Mouse (Mus musculus): ENCODE measurements around the gene Fstl4. TPM values are rescaled to one million over a fixed set of nuclear protein-coding genes. Genes with fewer than 3 reads are reported as not detected.

Fstl4 gene
- polyA plus RNA-seq, 1 experiment from 2014 or later, result 2.6 TPM

DNA sequence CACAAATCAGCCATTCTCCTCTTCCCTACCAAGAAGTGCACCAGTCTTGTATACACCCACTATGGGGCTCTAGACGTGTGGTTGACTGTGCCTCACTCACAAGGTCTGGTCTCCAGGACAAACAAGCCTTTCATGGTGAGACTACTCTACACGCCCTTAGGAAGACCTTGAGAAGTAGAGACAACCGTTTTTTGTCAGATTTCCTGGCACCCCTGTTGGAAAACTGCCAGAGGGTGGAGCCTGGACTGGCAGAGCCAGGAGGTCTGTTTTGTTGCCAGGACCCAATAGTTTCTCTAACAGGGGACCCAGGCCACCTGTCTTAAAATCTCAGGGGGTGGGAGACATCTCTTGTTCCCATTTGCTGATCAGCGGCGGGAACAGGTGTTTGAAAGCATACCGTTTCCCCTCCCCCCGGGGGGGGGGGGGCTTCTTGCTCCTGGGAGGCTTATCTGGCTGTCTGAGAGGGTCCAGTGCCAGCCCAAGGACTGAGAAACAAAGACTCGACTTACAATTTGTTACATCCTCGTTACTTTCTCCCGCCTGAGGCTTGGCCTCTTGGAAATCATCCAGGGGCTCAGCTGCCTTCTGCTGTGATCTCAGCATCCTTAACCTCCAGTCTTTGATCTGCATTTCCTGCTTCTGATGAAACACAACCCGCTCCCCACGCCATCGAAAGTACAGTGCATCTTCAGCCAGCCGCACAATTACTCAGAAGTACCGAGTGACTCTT is 155.0 kb downstream of the Fstl4 start:
- 25% methylated on average over 15 of the region's 15 CpGs for WGBS
- ATAC-seq (ENCODE audit: insufficient read depth, low FRiP score, low read depth), result no peak
- no peak overlapping the region for H3K27ac ChIP-seq

DNA sequence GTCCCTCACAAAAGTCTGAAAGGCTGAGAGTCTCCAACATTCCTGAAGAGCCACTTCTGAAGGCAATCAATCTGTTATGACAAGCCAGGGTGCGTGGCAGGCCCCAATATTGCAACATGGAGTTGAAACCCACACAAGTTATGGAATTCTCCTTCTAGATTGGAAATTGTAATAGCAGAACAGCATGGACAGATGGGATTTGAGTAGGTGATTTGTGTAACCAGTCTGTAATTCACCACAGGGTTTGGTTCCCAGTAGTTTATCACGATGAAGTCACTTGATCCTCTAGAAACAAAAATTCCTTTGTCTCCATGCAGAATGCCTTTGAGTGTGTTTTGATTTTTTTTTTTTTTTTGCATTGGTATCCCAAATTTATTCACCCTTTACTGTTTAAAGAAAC is 159.8 kb downstream of the Fstl4 start:
- Histone ChIP-seq H3K27me3 (replicated peaks) (no peaks in the 10 kb centered on the region), H3K9me3 (no peaks in the 10 kb centered on the region), H3K27ac (no peak overlapping the region), H3K4me2 (no peak overlapping the region), H3K4me1 (peaks cover 6% of the 10 kb centered on the region; the same call in 1 of the 2 replicates), H3K4me3 (replicated peaks) (no peak overlapping the region), H3K36me3 (no peaks in the 10 kb centered on the region), H3K9ac (no peak overlapping the region)
- no peak for ATAC-seq (ENCODE audit: insufficient read depth, low FRiP score, low read depth)
- 60% methylated on average over 2 of the region's 2 CpGs for WGBS

More for the DNA sequence above, 155.0 kb downstream of the Fstl4 start:
- Histone ChIP-seq H3K4me2 (no peak overlapping the region), H3K9me3 (no peaks in the 10 kb centered on the region), H3K4me1 (peaks cover 6% of the 10 kb centered on the region; the same call in 1 of the 2 replicates), H3K27me3 (replicated peaks) (no peaks in the 10 kb centered on the region), H3K4me3 (replicated peaks) (no peak overlapping the region), H3K36me3 (no peaks in the 10 kb centered on the region), H3K9ac (no peak overlapping the region)

DNA sequence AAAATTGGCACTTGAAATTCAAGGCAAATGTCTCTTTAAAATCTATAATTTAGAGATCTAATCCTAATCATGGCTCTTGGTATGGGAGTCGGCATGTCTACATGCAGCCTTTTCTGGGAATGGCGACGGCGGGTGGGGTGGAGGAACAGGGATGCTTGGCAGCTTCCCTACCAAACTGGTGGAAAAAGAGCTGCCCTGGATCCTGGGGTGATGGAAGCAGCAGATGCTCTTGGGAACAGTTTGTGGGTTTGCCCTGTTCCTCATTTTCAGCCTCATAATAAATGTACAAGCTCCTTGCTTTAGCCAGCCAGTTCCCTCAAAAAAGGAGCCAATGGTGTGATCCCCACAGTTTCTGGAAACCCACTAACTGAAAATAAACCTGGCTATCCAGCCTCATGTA is 163.9 kb downstream of the Fstl4 start:
- ATAC-seq (ENCODE audit: insufficient read depth, low FRiP score, low read depth), result no peak
- Histone ChIP-seq H3K4me3 (replicated peaks) (no peak overlapping the region), H3K27ac (no peak overlapping the region), H3K4me2 (no peak overlapping the region), H3K36me3 (no peaks in the 10 kb centered on the region), H3K9me3 (no peaks in the 10 kb centered on the region), H3K4me1 (no peaks in the 10 kb centered on the region), H3K9ac (no peak overlapping the region), H3K27me3 (replicated peaks) (no peaks in the 10 kb centered on the region)
- WGBS, result 87% methylated on average over 4 of the region's 4 CpGs

DNA sequence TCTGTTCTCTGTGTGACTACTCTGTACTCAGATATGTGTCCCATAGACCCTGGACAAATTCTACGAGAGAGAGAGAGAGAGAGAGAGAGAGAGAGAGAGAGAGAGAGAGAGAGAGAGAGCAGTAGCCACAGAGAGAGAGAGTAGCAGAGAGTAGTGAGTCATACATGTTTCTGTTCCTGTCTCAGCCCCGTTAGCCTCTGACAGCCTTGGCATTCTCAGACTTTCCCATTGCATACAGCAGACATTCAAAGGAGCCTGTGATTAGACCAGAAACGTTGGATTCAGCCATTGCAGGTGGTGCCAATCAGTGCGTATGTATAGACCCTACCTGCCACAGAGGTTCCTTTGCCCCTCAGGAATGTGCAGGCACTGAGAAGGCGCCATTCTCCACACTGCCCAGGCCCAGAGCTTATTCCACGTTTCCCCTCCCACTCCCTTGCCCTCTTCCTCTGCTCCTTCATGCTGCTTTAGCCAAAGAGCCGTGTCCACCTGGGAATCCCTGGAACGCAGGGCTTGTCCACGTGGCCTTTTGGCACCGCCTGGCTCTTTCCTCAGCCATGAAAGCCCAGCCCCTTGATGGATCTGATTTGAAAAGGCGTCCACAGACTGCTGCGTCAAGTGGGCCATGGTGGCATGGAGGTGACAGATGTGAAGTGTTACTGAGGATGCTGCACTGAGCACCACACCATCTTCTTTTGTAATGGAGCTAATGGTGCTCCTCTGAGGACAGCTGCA is 175.1 kb downstream of the Fstl4 start:
- 59% methylated on average over 12 of the region's 12 CpGs for whole genome bisulfite sequencing
- ATAC-seq (ENCODE audit: insufficient read depth, low FRiP score, low read depth), result no peak
- Histone ChIP-seq H3K4me3 (replicated peaks) (no peak overlapping the region), H3K36me3 (no peaks in the 10 kb centered on the region), H3K4me2 (no peak overlapping the region), H3K4me1 (no peaks in the 10 kb centered on the region), H3K9me3 (no peaks in the 10 kb centered on the region), H3K9ac (no peak overlapping the region), H3K27ac (no peak overlapping the region), H3K27me3 (replicated peaks) (no peaks in the 10 kb centered on the region)

DNA sequence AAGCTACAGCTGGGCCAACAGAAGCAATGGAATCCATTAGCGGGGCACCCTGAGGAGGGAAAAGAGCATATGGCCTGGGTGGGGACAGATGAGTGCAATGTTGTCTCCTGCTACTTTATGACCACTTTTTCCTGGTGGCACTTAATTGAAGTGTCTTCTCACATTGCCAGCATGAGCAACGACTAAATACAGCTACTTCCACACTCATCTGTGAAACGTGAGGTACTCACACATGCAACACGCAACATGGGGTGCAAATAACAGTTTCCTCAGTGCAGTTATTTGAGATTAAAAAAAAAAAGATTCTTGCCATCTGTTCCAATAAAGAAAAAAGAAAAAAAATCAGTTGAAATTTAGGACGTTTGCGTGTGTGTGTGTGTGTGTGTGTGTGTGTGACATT is 178.5 kb downstream of the Fstl4 start:
- Histone ChIP-seq H3K27me3 (replicated peaks) (no peaks in the 10 kb centered on the region), H3K4me3 (replicated peaks) (no peak overlapping the region), H3K36me3 (no peaks in the 10 kb centered on the region), H3K27ac (no peak overlapping the region), H3K9ac (no peak overlapping the region), H3K9me3 (no peaks in the 10 kb centered on the region), H3K4me1 (no peaks in the 10 kb centered on the region), H3K4me2 (no peak overlapping the region)
- ATAC-seq (ENCODE audit: insufficient read depth, low FRiP score, low read depth), result no peak
- 79% methylated on average over 6 of the region's 6 CpGs for WGBS

DNA sequence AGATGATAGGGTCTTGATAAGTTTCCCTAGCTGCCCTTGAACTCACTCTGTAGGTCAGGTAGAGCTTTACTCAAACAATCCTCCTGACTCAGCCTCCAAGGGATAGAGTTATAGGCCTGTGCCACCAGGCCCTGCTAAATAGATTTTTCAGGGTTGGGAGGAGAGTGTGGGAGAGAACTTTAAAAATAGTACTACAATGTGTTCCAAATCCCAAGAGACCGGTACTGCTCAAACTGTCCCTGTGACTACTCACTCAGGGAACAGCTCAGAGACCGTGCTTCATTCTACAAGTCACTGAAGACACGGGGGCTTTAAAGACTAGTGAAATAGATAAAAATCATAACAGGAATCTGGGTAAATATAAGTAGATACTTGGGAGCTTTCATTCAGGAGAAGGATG is 190.6 kb downstream of the Fstl4 start:
- H3K9ac ChIP-seq, result no peak overlapping the region
- ATAC-seq (ENCODE audit: insufficient read depth, low FRiP score, low read depth), result no peak
- WGBS, result 87% methylated on average over 3 of the region's 3 CpGs

DNA sequence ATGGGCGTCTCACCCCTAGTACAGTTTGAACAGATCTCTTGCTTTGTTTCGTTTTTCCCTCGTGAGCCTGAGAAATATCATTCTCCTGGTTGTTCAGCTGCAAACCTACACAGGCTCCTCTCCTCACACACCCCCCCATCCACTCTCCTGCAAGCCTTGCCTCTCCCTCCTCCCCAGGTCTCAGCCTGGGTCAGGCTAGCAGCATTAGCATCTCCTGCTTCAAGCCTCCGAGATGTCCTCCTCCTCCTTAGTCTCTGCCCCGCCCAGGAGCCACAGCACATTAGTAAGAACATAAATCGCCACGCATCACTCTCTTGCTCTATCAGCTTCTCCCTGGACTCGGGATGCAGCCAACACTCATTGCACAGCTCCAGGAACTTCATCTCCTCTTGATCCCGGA is 204.4 kb downstream of the Fstl4 start:
- no peaks in the 10 kb centered on the region for H3K9me3 ChIP-seq
- H3K36me3 ChIP-seq, result no peaks in the 10 kb centered on the region
- no peak overlapping the region for H3K4me2 ChIP-seq
- WGBS, result 70% methylated on average over 9 of the region's 9 CpGs
- H3K4me3 ChIP-seq (replicated peaks), result no peak overlapping the region
- no peaks in the 10 kb centered on the region for H3K4me1 ChIP-seq
- no peak for ATAC-seq (ENCODE audit: insufficient read depth, low FRiP score, low read depth)
- H3K27ac ChIP-seq, result no peak overlapping the region
- H3K27me3 ChIP-seq (replicated peaks), result no peaks in the 10 kb centered on the region
- H3K9ac ChIP-seq, result no peak overlapping the region

More for the DNA sequence above, 190.6 kb downstream of the Fstl4 start:
- Histone ChIP-seq H3K9me3 (no peaks in the 10 kb centered on the region), H3K27ac (no peak overlapping the region), H3K4me1 (no peaks in the 10 kb centered on the region), H3K4me3 (replicated peaks) (no peak overlapping the region), H3K4me2 (no peak overlapping the region), H3K36me3 (no peaks in the 10 kb centered on the region), H3K27me3 (replicated peaks) (no peaks in the 10 kb centered on the region)

DNA sequence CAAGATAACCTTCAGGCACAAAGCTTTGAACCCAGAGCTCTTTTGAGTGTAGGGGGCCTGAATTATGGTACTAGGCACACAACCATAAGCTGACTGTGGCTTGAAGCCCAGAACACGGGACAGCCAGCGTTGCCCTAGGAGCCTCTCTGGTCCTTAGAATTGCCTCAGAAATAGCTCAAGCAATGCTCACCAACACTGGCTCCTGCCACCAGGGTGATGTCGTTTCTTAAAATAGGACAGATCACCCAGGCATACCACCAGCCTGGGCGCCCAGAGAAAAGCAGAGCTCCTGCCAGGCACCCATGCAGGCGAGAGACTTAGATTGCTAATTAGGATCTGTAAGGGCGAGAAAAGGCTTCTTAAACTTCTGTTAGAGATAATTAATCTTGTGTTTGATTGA is 206.0 kb downstream of the Fstl4 start:
- no peak overlapping the region for H3K4me3 ChIP-seq (replicated peaks)
- H3K4me2 ChIP-seq, result no peak overlapping the region
- no peak overlapping the region for H3K27ac ChIP-seq
- no peaks in the 10 kb centered on the region for H3K27me3 ChIP-seq (replicated peaks)
- H3K9me3 ChIP-seq, result no peaks in the 10 kb centered on the region
- no peak overlapping the region for H3K9ac ChIP-seq
- no peak for ATAC-seq (ENCODE audit: insufficient read depth, low FRiP score, low read depth)
- no peaks in the 10 kb centered on the region for H3K4me1 ChIP-seq
- no peaks in the 10 kb centered on the region for H3K36me3 ChIP-seq
- 76% methylated on average over 6 of the region's 6 CpGs for WGBS

DNA sequence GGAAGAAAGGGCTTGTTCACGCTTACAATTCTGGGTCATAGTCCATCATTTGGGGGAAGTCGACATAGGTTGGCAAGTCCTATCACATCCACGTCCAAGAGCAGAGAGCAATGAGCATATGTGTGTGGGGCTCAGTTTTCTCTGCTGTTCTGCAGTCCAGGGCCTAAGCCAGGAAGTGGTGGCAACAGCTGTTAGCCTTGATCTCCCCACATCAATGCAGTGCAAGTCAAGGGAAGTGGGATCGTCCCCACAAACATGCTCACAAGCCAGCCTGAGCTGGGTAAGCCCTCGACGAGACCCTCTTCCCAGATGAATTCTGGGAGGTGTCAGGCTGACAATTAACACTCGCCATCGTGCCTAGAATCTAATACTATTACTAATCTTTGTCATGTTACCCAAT is 222.6 kb downstream of the Fstl4 start:
- Histone ChIP-seq H3K36me3 (no peaks in the 10 kb centered on the region), H3K4me1 (no peaks in the 10 kb centered on the region), H3K4me2 (no peak overlapping the region), H3K27me3 (replicated peaks) (no peaks in the 10 kb centered on the region), H3K27ac (no peak overlapping the region), H3K9me3 (no peaks in the 10 kb centered on the region), H3K4me3 (replicated peaks) (no peak overlapping the region), H3K9ac (no peak overlapping the region)
- 79% methylated on average over 8 of the region's 8 CpGs for WGBS
- ATAC-seq (ENCODE audit: insufficient read depth, low FRiP score, low read depth), result no peak

DNA sequence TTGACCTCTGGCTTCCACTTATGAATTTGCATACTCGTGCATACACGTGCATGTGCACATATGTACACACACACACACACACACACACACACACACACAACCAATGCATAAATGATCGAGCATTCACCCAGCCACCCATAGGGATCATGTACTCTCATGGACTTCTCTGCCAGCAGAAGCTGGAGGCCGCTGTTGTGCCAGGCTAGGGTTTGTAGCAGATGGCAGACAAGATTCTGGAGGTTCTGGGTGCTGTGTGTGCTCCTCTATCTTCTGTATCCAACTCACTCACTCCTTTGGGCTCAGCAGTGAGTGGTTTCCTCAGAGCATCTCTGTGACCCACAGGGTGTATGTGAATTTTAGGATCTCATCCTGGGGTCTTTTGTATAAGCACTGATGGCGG is 230.3 kb downstream of the Fstl4 start:
- Histone ChIP-seq H3K9me3 (no peaks in the 10 kb centered on the region), H3K27me3 (replicated peaks) (no peaks in the 10 kb centered on the region), H3K36me3 (no peaks in the 10 kb centered on the region), H3K27ac (no peak overlapping the region), H3K4me2 (no peak overlapping the region), H3K4me1 (no peaks in the 10 kb centered on the region), H3K9ac (no peak overlapping the region), H3K4me3 (replicated peaks) (no peak overlapping the region)
- 83% methylated on average over 5 of the region's 5 CpGs for WGBS
- no peak for ATAC-seq (ENCODE audit: insufficient read depth, low FRiP score, low read depth)

DNA sequence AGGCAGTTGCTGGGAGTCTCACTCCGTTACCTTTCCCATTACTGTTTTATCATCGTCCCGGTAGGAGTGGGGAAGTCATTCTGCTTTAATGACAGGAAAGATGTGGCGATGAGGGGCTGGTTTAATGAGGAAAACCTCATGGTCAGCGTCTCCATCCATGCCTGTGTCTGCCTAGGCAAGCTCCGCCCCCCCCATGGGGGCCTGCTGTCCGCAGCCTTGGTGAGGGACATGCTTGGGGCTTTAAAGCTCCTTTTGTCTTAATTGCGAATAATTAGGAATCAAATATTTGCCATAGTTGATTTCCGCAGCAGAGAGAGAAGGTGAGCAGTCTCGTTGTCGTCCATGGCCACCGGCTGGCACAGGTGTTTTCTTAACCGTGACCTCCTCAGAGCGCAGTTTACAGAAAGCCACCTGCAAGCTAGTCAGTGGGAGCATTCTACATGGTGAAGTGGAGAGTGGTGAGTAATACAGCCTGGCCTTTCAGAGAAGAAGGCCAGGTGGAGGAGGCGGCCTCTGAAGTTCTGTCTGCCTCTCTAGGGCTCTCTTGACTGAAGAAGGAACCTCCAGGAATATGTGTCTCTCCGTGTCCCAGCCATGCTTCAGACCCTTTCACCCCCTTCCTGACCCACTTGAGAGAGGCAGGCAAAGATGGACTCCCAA is 232.1 kb downstream of the Fstl4 start:
- no peak for ATAC-seq (ENCODE audit: insufficient read depth, low FRiP score, low read depth)
- H3K9ac ChIP-seq, result no peak overlapping the region
- WGBS, result 66% methylated on average over 16 of the region's 16 CpGs
- no peaks in the 10 kb centered on the region for H3K4me1 ChIP-seq
- H3K27ac ChIP-seq, result no peak overlapping the region
- no peaks in the 10 kb centered on the region for H3K27me3 ChIP-seq (replicated peaks)
- H3K4me2 ChIP-seq, result no peak overlapping the region
- no peaks in the 10 kb centered on the region for H3K9me3 ChIP-seq
- H3K36me3 ChIP-seq, result no peaks in the 10 kb centered on the region
- H3K4me3 ChIP-seq (replicated peaks), result no peak overlapping the region

DNA sequence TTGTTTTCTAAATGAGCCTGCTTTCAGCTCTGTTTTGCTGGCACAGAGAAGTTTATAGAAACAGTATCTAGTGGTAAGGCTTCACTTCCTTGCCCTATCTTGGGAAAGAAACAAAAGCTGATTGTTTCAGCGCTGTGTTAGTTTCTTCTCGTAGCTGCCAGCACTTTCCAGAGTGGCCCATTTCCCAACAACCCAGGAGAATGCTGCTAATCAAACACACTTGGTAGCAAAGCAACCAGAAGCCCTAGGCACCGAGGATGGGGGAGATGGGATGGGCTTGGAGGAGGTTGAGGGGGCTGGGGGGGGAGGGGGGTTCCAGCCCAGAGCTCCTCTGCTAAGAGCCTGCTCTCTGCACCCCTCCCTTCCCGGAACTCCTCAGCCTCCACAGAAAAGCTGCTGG is 233.0 kb downstream of the Fstl4 start:
- H3K9me3 ChIP-seq, result no peaks in the 10 kb centered on the region
- no peak for ATAC-seq (ENCODE audit: insufficient read depth, low FRiP score, low read depth)
- H3K4me2 ChIP-seq, result no peak overlapping the region
- no peak overlapping the region for H3K9ac ChIP-seq
- WGBS, result 25% methylated on average over 4 of the region's 4 CpGs
- H3K36me3 ChIP-seq, result no peaks in the 10 kb centered on the region
- no peaks in the 10 kb centered on the region for H3K4me1 ChIP-seq
- no peaks in the 10 kb centered on the region for H3K27me3 ChIP-seq (replicated peaks)
- H3K27ac ChIP-seq, result no peak overlapping the region
- H3K4me3 ChIP-seq (replicated peaks), result no peak overlapping the region

Measured in stomach, embryonic 15.5 days (tissue).